Mouse (Mus musculus) C2C12 (cell line): ENCODE results near the gene S100a11. TPM values are rescaled to one million over a fixed set of nuclear protein-coding genes. Genes with fewer than 3 reads are reported as not detected.

ENCODE experiments used
- H3K27me3 ChIP-seq: one replicate; pipeline ENCODE4 v1.6.1; 2011; ENCODE audit not compliant: control insufficient read depth, insufficient read depth, insufficient read length
- H3K36me3 ChIP-seq: one replicate; pipeline ENCODE4 v1.6.1; 2011; ENCODE audit not compliant: control insufficient read depth, insufficient read depth
- H3K4me3 ChIP-seq: one replicate; pipeline ENCODE4 v1.5.1; 2011; ENCODE audit warnings: mild to moderate bottlenecking, control low read depth; ENCODE audit not compliant: poor library complexity, insufficient read depth, severe bottlenecking
- H3K79me2 ChIP-seq: one replicate; pipeline ENCODE4 v1.6.1; 2011; ENCODE audit not compliant: control insufficient read depth, insufficient read depth
- H3K79me3 ChIP-seq: one replicate; pipeline ENCODE4 v1.6.1; 2011; ENCODE audit warnings: low read depth, control low read depth
- H3ac ChIP-seq: one replicate; pipeline ENCODE3; 2011; ENCODE audit warnings: low read depth; ENCODE audit not compliant: control insufficient read depth, insufficient read length
- CEBPB ChIP-seq: IDR thresholded peaks from one replicate; pipeline ENCODE4 v1.6.1; 2011; ENCODE audit warnings: low read depth, mild to moderate bottlenecking, control low read depth, moderate library complexity
- CTCF ChIP-seq: IDR thresholded peaks from one replicate; pipeline ENCODE4 v1.5.1; 2011; ENCODE audit not compliant: control insufficient read depth, insufficient read depth, insufficient read length
- FOSL1 ChIP-seq: IDR thresholded peaks from one replicate; pipeline ENCODE4 v1.8.0; 2011; ENCODE audit warnings: mild to moderate bottlenecking, low read length; ENCODE audit not compliant: poor library complexity, insufficient read depth, severe bottlenecking
- MAX ChIP-seq: IDR thresholded peaks from one replicate; pipeline ENCODE4 v1.6.1; 2011; ENCODE audit warnings: mild to moderate bottlenecking, control low read depth
- MYOD1 ChIP-seq: IDR thresholded peaks from one replicate; pipeline ENCODE4 v1.6.1; 2011; ENCODE audit warnings: low read depth; ENCODE audit not compliant: control insufficient read depth, insufficient read length
- MYOG ChIP-seq: IDR thresholded peaks from one replicate; pipeline ENCODE4 v1.6.1; 2011; ENCODE audit not compliant: control insufficient read depth, insufficient read length; ENCODE audit errors: extremely low read depth
- USF1 ChIP-seq: IDR thresholded peaks from one replicate; pipeline ENCODE4 v1.6.1; 2011; ENCODE audit warnings: low read depth, mild to moderate bottlenecking, control low read depth, moderate library complexity
- polyA plus RNA-seq: library from polyadenylated mRNA; unstranded; fragments of >200 nt; fragmentation: generic; extraction: Trizol; gene quantifications from one replicate; pipeline ENCODE4 v1.2.1, GENCODE M21; 2012; ENCODE audit warnings: missing spikeins

The S100a11 gene
- polyA plus RNA-seq, 1 experiment = 3,212 TPM

DNA sequence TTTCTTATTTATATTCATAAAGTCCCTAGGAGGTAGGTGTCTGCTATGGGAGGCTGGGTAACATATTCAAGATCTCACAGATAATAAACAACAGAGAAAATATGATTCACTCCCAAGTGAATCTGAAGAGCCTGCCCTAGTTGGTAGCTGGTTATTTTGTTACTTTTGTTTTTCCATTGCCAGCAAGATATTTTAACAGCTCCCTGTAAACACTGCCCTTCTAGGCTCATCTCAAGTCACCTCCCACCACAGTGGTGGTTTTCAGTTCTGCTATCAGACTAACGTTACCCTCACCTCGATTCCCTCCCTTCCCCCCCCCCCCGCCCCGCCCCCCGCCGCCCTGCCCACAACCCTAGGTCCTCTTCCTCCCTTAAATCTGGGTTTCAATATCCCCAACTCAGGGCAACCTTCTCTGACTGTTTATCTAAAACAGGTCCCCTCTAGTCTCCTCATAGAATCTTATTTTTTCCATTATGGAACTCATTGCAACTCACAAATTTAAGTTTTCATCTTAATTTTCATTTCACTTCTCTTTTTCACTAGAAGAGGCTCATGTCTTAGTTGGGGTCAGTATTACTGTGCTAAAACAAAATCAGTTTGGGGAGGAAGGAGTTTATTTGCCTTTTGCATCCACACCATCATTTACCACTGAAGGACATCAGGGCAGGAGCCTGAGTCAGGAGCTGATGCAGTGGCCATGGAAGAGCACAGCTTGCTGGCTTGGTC is 28.4 kb downstream of the S100a11 start:
- H3ac ChIP-seq = no peak overlapping the region
- H3K36me3 ChIP-seq = no peaks in the 10 kb centered on the region
- H3K79me2 ChIP-seq = no peaks in the 10 kb centered on the region
- no peak overlapping the region for H3K4me3 ChIP-seq
- H3K27me3 ChIP-seq = no peaks in the 10 kb centered on the region
- TF ChIP-seq MAX = no peak
- TF ChIP-seq USF1 = no peak
- TF ChIP-seq MYOD1 = no peak
- no peak for TF ChIP-seq FOSL1
- TF ChIP-seq CTCF = no peak
- no peak for TF ChIP-seq CEBPB
- no peak for TF ChIP-seq MYOG
- no peaks in the 10 kb centered on the region for H3K79me3 ChIP-seq

DNA sequence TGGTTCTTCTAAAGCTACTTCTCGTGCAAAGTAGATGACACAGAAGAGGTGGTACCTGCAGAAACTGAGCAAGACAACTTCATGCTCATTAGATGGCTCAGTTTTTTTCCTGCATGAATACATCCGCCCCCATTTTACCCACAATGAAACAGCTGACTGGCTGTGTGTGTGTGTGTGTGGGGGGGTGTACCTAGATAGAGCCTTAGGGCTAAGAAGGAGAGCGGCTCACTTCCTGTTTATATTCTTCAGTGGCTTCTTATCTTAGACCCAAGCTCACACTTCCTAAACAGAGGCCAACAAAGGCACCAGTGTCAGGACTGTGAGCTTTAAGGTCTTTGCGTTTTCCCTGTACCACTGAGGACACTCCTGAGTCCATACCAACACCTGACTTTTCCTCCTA is 29.7 kb downstream of the S100a11 start:
- no peaks in the 10 kb centered on the region for H3K27me3 ChIP-seq
- H3K36me3 ChIP-seq = no peaks in the 10 kb centered on the region
- peaks cover under 1% of the 10 kb centered on the region for H3K79me2 ChIP-seq
- no peak overlapping the region for H3K4me3 ChIP-seq
- H3K79me3 ChIP-seq = no peaks in the 10 kb centered on the region
- H3ac ChIP-seq = no peak overlapping the region
- no peak for TF ChIP-seq USF1

GRCm38 (mm10) chr3:93551950-93552901 is 31.9 kb downstream of the S100a11 start:
- no peak overlapping the region for H3ac ChIP-seq
- H3K27me3 ChIP-seq = no peaks in the 10 kb centered on the region
- TF ChIP-seq CTCF = no peak
- TF ChIP-seq MYOD1 = no peak
- no peak for TF ChIP-seq MYOG
- TF ChIP-seq FOSL1 = no peak
- TF ChIP-seq CEBPB = no peak
- TF ChIP-seq MAX = no peak
- no peak for TF ChIP-seq USF1
- H3K36me3 ChIP-seq = peaks cover 5% of the 10 kb centered on the region
- no peak overlapping the region for H3K4me3 ChIP-seq
- peaks cover 22% of the 10 kb centered on the region for H3K79me2 ChIP-seq
- peaks cover 14% of the 10 kb centered on the region for H3K79me3 ChIP-seq

- TF ChIP-seq USF1 (no peak), FOSL1 (no peak), CEBPB (no peak), MYOD1 (no peak), MAX (no peak), CTCF (no peak), MYOG (no peak)
- Histone ChIP-seq H3K27me3 (no peaks in the 10 kb centered on the region), H3ac (no peak overlapping the region), H3K4me3 (no peak overlapping the region), H3K36me3 (peaks cover 13% of the 10 kb centered on the region), H3K79me3 (peaks cover 24% of the 10 kb centered on the region), H3K79me2 (peaks cover 33% of the 10 kb centered on the region)
Observed at GRCm38 (mm10) chr3:93553311-93553710, 33.0 kb downstream of the S100a11 start.

- Histone ChIP-seq H3K27me3 (no peaks in the 10 kb centered on the region), H3ac (peak overlapping the region; percentile 38), H3K4me3 (no peak overlapping the region), H3K79me2 (peaks cover 39% of the 10 kb centered on the region), H3K36me3 (peaks cover 19% of the 10 kb centered on the region), H3K79me3 (peaks cover 30% of the 10 kb centered on the region)
- TF ChIP-seq MAX = peak; percentile 32
- TF ChIP-seq MYOG = no peak
- TF ChIP-seq FOSL1 = no peak
- no peak for TF ChIP-seq CTCF
- TF ChIP-seq USF1 = peak; percentile 96
- TF ChIP-seq MYOD1 = no peak
- no peak for TF ChIP-seq CEBPB
Observed at GRCm38 (mm10) chr3:93553765-93554378, 33.6 kb downstream of the S100a11 start.
